Mouse (Mus musculus) kidney, postnatal 14 days (tissue): ENCODE results near the gene Ldah.
A peak's percentile ranks its signal among the peaks of the same experiment; 100 is the strongest.
"Not testable (repeated sequence)": the region's sequence is repeated elsewhere in the genome, so short reads cannot be mapped to it uniquely, and the experiment has no call there.

Source experiments
- DNase-seq: peaks from one replicate; pipeline ENCODE4 v3.0.0; 2022; ENCODE audit warnings: mixed read lengths

The Ldah gene

GRCm38 (mm10) chr12:8207978-8208403, at the start of gene Ldah:
Ldah (plus strand) TSS chr12:8208107.
- DNase-seq: peak; percentile 89

DNA sequence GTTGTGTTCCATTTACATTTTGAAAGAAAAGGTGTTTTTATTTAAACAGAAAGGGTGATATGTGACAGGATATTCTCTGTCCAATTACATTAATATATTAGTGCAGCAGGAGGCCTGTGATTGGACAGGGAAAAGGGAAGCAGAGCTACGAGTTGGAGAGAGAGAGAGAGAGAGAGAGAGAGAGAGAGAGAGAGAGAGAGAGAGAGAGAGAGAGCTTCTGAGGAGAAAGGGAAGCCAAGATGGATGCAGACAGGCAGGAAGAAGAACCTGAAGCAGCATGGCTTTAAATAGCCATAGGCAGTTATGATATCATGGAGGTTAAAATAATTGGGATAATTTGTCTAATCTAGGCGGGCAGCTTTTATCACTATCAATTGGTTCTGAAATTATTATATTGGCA, 40.2 kb upstream of the Ldah start:
- no peak for DNase-seq

GRCm38 (mm10) chr12:8180921-8181320, 27.0 kb upstream of the Ldah start:
- no peak for DNase-seq

- DNase-seq: no peak
These were observed 26.2 kb upstream of the Ldah start for GRCm38 (mm10) chr12:8181744-8182143.

DNA sequence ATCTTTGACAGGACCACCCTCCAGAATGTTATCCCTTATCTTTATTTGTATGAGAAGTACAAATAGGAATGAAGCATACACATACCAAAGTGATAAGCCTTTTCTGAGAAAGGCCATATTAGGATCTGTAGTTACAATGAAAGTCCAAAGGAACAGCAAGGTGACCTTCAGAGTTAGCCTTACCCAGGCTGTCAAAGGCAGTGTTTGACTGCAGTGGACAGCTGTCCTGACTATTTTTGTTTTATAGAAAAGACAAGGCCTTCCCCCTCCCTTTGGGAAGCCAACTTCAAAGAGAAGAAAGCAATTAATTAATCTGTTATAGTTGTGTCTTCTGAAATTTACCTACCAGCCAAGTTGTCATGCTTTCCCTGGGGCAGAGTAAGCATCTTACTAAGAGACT, 23.4 kb upstream of the Ldah start:
- no peak for DNase-seq

DNA sequence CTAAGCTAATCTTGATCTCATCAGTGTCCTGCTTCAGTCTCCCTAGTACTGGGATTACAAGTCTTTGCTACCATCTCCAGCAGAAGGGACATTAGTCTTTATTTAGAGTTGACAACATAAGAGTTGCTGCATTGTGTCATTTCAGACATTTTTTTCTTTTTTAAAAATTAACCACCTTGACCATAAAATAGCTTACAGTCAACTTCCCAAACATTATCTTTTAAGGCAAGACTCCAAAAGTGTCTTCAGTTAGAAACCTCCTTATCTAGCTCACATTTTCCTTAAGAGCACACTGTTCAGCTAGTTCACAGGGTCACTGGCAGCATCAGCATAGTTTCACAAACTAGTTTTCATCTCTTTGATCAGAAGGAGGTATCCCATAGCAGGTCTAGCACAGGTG, 19.7 kb upstream of the Ldah start:
- no peak for DNase-seq

GRCm38 (mm10) chr12:8188796-8189535, 18.9 kb upstream of the Ldah start:
- not testable (repeated sequence) for DNase-seq

GRCm38 (mm10) chr12:8189722-8190121, 18.2 kb upstream of the Ldah start:
- DNase-seq: no peak

DNA sequence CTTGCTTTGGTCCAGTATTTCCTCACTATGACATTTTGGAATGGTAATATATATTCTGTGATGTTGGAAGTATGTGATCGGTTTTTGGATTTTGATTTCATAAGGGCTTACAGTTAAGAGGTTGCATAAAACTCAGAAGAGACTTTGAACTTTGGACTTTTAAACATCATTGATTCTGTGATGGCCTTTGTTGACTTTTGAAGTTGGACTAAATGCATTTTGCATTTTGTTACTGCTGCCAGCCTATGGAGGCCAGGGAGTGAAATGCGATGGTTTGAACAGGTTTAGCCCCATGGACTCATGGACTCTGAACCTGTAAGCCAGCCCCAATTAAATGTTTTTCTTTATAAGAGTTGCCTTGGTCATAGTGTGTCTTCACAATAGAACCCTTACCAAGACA, 2.2 kb upstream of the Ldah start:
- no peak for DNase-seq

DNA sequence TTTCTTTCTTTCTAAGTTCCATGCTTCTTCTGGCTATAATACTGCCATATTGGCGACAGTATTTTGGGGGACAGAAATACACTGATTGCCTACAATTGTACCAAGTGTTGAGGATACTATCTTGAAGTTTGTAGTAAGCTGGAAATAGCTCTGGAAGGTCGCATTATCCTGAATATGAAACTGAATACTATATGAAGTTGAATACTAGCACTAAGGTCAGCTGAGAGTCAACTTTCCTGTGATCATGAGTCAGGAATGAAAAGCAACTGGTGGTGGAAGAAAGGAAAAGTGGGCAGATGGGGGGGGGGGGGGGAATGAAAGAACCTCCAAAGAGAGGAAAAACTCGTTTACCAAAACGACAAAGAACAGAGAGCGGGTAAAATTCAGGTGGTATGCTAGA, 329 bp upstream of the Ldah start:
- no peak for DNase-seq

DNA sequence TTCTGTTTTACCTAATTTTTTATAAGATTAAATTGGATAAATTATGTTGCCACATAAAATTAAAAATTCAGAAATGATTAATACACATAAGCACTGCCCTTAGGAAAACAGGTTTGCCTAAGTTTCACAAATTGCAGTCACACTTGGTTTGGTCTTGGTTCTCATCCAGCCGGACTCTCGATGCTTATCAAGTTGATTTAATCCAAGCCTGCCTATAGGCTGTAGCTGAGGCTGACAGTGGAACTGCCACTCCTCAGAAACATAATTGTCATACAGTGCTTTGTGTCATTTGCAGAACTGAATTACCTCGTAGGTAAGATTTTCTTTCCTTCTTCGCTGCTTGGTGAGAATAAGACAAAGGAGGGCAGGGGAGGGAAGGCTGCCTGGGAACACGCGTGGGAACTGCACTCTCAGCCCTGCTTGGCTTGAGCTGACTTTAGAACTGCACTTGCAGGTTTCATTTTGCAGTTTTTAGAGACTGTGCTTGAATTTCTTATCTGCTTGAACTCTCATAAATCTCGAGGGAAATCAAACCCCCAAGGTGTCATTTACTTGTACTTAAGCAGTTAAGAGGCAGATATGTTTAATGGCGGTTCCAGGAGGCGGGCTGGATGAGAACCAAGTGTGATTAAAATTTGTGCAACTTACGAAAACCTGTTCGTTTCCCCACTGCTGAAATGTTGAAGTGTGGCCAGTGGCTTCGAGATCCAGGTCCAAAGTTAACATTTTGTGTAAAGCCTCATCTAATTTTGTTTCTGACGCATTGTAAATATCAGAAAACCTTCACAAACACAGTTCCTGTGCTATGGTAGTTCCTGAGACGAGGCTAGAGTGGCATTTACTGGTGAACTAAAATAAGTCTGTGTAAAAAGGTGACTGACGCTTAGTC, 8.7 kb downstream of the Ldah start:
- DNase-seq: peak; percentile 19

GRCm38 (mm10) chr12:8223036-8223435, 15.1 kb downstream of the Ldah start:
- no peak for DNase-seq

DNA sequence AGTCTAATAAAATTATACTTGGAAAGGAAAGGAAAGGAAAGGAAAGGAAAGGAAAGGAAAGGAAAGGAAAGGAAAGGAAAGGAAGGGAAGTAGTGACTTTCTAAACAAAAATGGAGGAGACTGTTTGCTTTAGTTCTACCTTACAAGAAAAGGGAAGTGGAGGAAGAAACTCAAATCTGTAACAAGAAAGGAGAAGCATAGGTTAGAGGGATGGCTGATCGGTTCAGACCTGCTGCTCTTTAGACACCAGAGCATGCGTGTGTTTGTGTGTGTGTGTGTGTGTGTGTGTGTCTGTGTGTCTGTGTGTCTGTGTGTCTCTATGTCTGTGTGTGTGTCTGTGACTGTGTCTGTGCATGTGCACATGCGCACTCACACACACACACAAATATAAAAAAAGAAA, 23.2 kb downstream of the Ldah start:
- DNase-seq: no peak

- peak; percentile 27 for DNase-seq
These were observed 24.8 kb downstream of the Ldah start for GRCm38 (mm10) chr12:8232679-8233078.

- no peak for DNase-seq
These were observed 34.3 kb downstream of the Ldah start for GRCm38 (mm10) chr12:8242181-8242580.

- no peak for DNase-seq
These were observed 36.8 kb downstream of the Ldah start for GRCm38 (mm10) chr12:8244746-8245145.

DNA sequence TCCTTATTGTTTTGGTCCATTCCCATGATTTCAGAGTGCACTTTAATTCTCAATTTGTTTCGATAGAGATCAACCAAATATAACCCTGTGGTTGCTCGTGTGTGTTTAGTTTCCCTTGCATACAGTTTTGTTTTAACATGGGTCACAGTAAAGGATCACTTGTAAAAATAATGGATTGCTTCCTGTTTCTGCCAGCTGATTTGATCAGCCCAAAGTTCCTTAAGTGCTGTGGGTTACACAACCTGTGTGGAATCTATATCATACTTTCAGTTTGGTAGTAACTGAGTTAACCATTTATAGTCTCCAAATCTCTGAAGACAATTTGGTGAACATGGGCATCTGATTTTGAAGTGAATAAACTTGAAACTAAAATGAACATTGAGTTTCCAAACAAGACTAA, 52.4 kb downstream of the Ldah start:
- DNase-seq: no peak

DNA sequence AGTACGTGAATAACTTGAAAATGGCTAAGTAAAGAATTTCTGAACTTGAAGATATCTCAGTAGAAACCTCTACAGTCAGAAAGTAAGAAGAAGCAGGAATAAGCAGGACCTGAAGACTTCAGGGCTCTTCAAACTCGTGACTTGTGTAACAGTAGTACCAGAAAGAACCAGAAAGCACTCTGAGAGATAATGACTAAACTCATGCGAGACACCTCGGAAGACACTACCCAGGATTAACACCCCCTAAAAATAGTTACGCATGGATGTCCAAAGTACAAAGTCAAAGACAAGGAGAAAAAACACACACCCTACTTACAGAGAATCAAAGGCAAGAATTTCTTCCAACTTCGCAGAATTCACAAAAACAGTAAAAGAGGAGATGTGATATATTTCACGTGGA, 58.4 kb downstream of the Ldah start:
- DNase-seq: peak; percentile 14

DNA sequence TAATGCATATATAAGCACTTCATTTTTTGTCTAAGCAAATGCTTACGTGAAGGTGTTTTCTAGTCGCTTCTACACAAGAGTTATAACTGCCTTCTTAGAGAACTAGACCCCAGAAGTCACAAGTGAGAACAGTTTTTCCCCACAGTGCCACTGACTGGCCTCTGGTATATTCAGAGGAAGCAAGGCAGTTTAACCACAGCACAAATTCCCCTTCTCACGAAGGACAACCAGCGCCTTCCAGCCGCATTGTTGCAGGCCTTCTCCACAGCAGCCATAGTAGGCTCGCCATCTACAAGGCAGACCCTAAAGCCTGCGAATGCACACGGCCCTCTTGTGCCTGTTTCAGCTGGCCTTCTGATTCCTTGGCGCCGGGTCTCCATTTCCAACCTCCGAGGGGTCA, 61.7 kb downstream of the Ldah start:
- no peak for DNase-seq

- peak; percentile 34 for DNase-seq
These were observed 63.5 kb downstream of the Ldah start for GRCm38 (mm10) chr12:8271405-8271804.

GRCm38 (mm10) chr12:8273471-8274171, 65.7 kb downstream of the Ldah start:
- DNase-seq: no peak

GRCm38 (mm10) chr12:8275424-8275823, 67.5 kb downstream of the Ldah start:
- no peak for DNase-seq

DNA sequence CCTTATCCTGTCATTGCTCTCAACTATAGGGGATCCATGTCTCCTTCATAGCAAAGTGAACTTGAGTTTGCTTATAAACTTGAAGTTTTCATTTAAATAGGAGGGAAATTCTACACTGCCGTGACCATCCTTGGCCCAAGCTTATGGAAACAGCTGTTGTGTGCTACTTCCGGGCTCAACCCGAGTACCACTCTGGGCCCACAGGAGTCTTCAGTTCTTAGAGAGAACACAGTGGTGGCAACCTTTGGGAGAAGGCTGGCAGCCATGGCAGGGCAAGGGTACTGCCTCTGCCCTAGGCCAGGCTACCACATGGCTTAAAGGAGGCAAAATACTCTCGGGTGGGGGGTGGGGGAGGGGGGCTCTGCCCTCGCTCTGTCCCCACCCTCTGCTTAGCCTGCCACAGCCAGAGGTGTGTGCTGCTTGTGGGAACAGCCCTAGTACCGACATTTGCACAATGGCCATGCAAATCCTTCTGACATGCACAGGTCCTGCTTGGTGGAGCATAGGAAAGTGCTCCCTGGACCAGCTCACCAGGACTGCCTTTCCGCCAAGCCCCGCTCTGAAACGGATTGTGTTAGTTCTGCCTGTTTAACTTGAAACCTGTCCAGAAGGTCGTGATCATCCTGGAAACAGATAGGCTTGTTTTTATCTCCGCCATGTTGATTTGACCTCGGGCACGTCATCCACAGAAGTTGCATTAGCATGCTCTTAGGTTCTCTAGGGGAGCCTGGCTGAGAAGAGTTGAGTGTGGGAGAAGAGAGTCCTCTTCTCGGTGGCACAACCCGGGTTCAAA, 73.5 kb downstream of the Ldah start:
- no peak for DNase-seq
